ENCODE assay signal across 8 mouse cellular contexts in genomic region chr12:3805852-3806251, GRCm38 (mm10). TPM values are rescaled to one million over a fixed set of nuclear protein-coding genes. Genes with fewer than 3 reads are reported as not detected.
DNase-seq lines count a peak whose midpoint lies in the region; ATAC-seq and TF ChIP-seq lines count a peak whose summit lies in the region.

Dnmt3a (plus strand) TSS chr12:3806007.

- H3K4me1 ChIP-seq in hindbrain, embryonic 14.5 days (replicated peaks; ENCODE audit: control insufficient read depth, insufficient read depth, low read length), result peaks cover 32% of the 10 kb centered on the region; the same call in 1 of the 2 replicates
- peaks cover 13% of the 10 kb centered on the region for H3K4me1 ChIP-seq in liver, embryonic 16.5 days (ENCODE audit: control insufficient read depth, low read depth, low read length)

- WGBS in hindbrain, embryonic 14.5 days, result 26% methylated on average over 4 of the region's 4 CpGs
- WGBS in liver, embryonic 16.5 days (ENCODE audit: insufficient replicate concordance), result 22% methylated on average over 4 of the region's 4 CpGs

- no peaks in the 10 kb centered on the region for H3K9me3 ChIP-seq in hindbrain, embryonic 14.5 days (ENCODE audit: control insufficient read depth, low read length)
- no peaks in the 10 kb centered on the region for H3K9me3 ChIP-seq in liver, embryonic 16.5 days (replicated peaks; ENCODE audit: control insufficient read depth, low read length)

- peak within 1 kb of the TSS; percentile 88 for H3K9ac ChIP-seq in hindbrain, embryonic 14.5 days
- H3K9ac ChIP-seq in liver, embryonic 16.5 days (ENCODE audit: low read depth, low read length), result peak within 1 kb of the TSS; percentile 68

- intact Hi-C loops in gastrocnemius, adult 2 months (cut with DNase I), result loop anchor here (1.0 to 5.0 kb wide), 3 partner anchors 19 to 109 kb away; no protein-coding TSS in a partner anchor

- H3K4me3 ChIP-seq in gastrocnemius, adult 2 months, result peak within 1 kb of the TSS; percentile 94
- peak within 1 kb of the TSS; percentile 84 for H3K4me3 ChIP-seq in hindbrain, embryonic 14.5 days (replicated peaks; ENCODE audit: low read length)
- peak within 1 kb of the TSS; percentile 71 for H3K4me3 ChIP-seq in liver, embryonic 16.5 days (ENCODE audit: low read depth, low read length)

- peak within 1 kb of the TSS; percentile 96 for H3K27ac ChIP-seq in gastrocnemius, adult 2 months
- peak within 1 kb of the TSS; percentile 92 for H3K27ac ChIP-seq in hindbrain, embryonic 14.5 days
- peak within 1 kb of the TSS; percentile 41; the same call in 1 of the 2 replicates for H3K27ac ChIP-seq in liver, embryonic 16.5 days (ENCODE audit: low read length)

- peak; percentile 9; the same call in 1 of the 2 replicates for ATAC-seq in hindbrain, embryonic 14.5 days (ENCODE audit: low FRiP score)
- ATAC-seq in liver, embryonic 16.5 days (ENCODE audit: low read depth), result no peak

- no peak for DNase-seq in layer of hippocampus, adult 8-10 months (ENCODE audit: low spot score in 2 of 2)
- no peak for DNase-seq in layer of hippocampus, adult 9-10 months (ENCODE audit: low spot score)
- no peak for DNase-seq in adrenal gland, postnatal 25 days
- DNase-seq in gastrocnemius, adult 2 months, result no peak
- DNase-seq in hindbrain, embryonic 14.5 days (ENCODE audit: low spot score), result no peak
- no peak for DNase-seq in ovary, postnatal 10 days (ENCODE audit: low spot score)
- no peak for DNase-seq in kidney, postnatal 14 days

- H3K4me2 ChIP-seq in hindbrain, embryonic 14.5 days (replicated peaks), result peak within 1 kb of the TSS; percentile 69
- H3K4me2 ChIP-seq in liver, embryonic 16.5 days (ENCODE audit: low read depth, low read length), result peak within 1 kb of the TSS; percentile 68

- no peaks in the 10 kb centered on the region for H3K36me3 ChIP-seq in hindbrain, embryonic 14.5 days (replicated peaks; ENCODE audit: control insufficient read depth, insufficient read depth)
- no peaks in the 10 kb centered on the region for H3K36me3 ChIP-seq in liver, embryonic 16.5 days (ENCODE audit: control insufficient read depth, insufficient read depth)

- TF ChIP-seq CTCF in gastrocnemius, adult 2 months (IDR thresholded peaks at IDR 0.05), result no peak

- no peaks in the 10 kb centered on the region for H3K27me3 ChIP-seq in hindbrain, embryonic 14.5 days (ENCODE audit: control insufficient read depth, insufficient read depth, low read length)
- peaks cover 45% of the 10 kb centered on the region for H3K27me3 ChIP-seq in liver, embryonic 16.5 days (ENCODE audit: control insufficient read depth, insufficient read depth, low read depth, low read length)

RNA-seq across cellular contexts. Expression of gene Dnmt3a, which starts in this region (rescaled TPM):
- total RNA-seq in layer of hippocampus, adult 8-10 months (2022), result 10 to 100 TPM; 74.0 to 91.8 (median 80.6) TPM
- 62.9 and 86.0 TPM in 2 replicates for total RNA-seq in adrenal gland, postnatal 25 days (2021)
- total RNA-seq in gastrocnemius, adult 2 months (2021), result 10 to 100 TPM; 57.5 to 97.5 TPM
- polyA plus RNA-seq in hindbrain, embryonic 14.5 days (2014; fragmentation: Nextera tagmentation; extraction: Ambion mirVana), result 61.9 and 62.1 TPM in 2 replicates
- 16.8 and 18.2 TPM in 2 replicates for polyA plus RNA-seq in liver, embryonic 16.5 days (2015; fragmentation: Nextera tagmentation; extraction: Ambion mirVana)

Comparison
In these comparisons a context has a peak if more than half of its experiments do, and no peak if none do; other contexts are left out.
1. H3K27ac ChIP-seq: peak in every context shown above with its lines; median percentile 96 in gastrocnemius, adult 2 months; 92 in hindbrain, embryonic 14.5 days; 41 in liver, embryonic 16.5 days.